Mouse (Mus musculus) MEL (cell line): ENCODE measurements around the gene Prcd. TPM values are rescaled to one million over a fixed set of nuclear protein-coding genes. Genes with fewer than 3 reads are reported as not detected.

Experiments used
- DNase-seq: peaks from one replicate; pipeline ENCODE4 v3.0.0; 2011; ENCODE audit warnings: low read depth, low spot score
- H3K27ac ChIP-seq: 2 replicates; pipeline ENCODE4 v1.5.1; 2012; ENCODE audit warnings: low read depth, mild to moderate bottlenecking, control low read depth, low read length, moderate library complexity; ENCODE audit not compliant: control insufficient read depth
- H3K27me3 ChIP-seq, 2 experiments: fragments of 150-350 bp in 1 of 2; sonication (generic) in 1 of 2; 2 replicates each; pipeline ENCODE4 v1.6.1; 2012; ENCODE audit warnings: low read length in 2 of 2, mild to moderate bottlenecking in 2 of 2, improper control_type of control experiment in 1 of 2, moderate library complexity in 1 of 2; ENCODE audit not compliant: insufficient read depth in 2 of 2, control insufficient read depth in 1 of 2
- H3K36me3 ChIP-seq, 2 experiments: 2 replicates each; pipeline ENCODE4 v1.6.1; 2012 to 2014; ENCODE audit warnings: low read length in 2 of 2, improper control_type of control experiment in 1 of 2, inconsistent platforms in 1 of 2, mild to moderate bottlenecking in 1 of 2; ENCODE audit not compliant: insufficient read depth in 2 of 2, control insufficient read depth in 1 of 2
- H3K4me1 ChIP-seq, 2 experiments: fragments of 150-350 bp in 1 of 2; sonication (generic) in 1 of 2; 2 replicates each; pipeline ENCODE4 v1.6.1; 2012; ENCODE audit warnings: low read length in 2 of 2, improper control_type of control experiment in 1 of 2, mild to moderate bottlenecking in 1 of 2; ENCODE audit not compliant: insufficient read depth in 2 of 2, control insufficient read depth in 1 of 2
- H3K4me3 ChIP-seq, 2 experiments: fragments of 150-350 bp in 1 of 2; sonication (generic) in 1 of 2; 2 replicates each; pipeline ENCODE4 v1.5.1; 2012; ENCODE audit warnings: low read depth in 2 of 2, low read length in 2 of 2, mild to moderate bottlenecking in 2 of 2, moderate library complexity in 2 of 2, control low read depth in 1 of 2, improper control_type of control experiment in 1 of 2; ENCODE audit not compliant: control insufficient read depth in 1 of 2, insufficient read depth in 1 of 2
- H3K79me2 ChIP-seq: 2 replicates; pipeline ENCODE4 v1.6.1; 2012; ENCODE audit warnings: mild to moderate bottlenecking, low read length, moderate library complexity; ENCODE audit not compliant: control insufficient read depth, poor library complexity, insufficient read depth
- H3K9ac ChIP-seq: 2 replicates; pipeline ENCODE4 v1.6.1; 2012; ENCODE audit warnings: low read depth, mild to moderate bottlenecking, control low read depth, low read length, moderate library complexity; ENCODE audit not compliant: control insufficient read depth, poor library complexity, severe bottlenecking
- H3K9me3 ChIP-seq: fragments of 150-350 bp; sonication (generic); replicated peaks from 2 replicates; pipeline ENCODE4 v1.6.1; 2012; ENCODE audit warnings: mild to moderate bottlenecking, low read length, improper control_type of control experiment, moderate library complexity; ENCODE audit not compliant: insufficient read depth
- BHLHE40 ChIP-seq: IDR thresholded peaks from 2 replicates; pipeline ENCODE4 v1.6.1; 2012; ENCODE audit warnings: low read depth, mild to moderate bottlenecking, inconsistent platforms, low read length, improper control_type of control experiment, borderline replicate concordance
- CHD1 ChIP-seq: IDR thresholded peaks from 2 replicates; pipeline ENCODE4 v1.6.1; 2012; ENCODE audit warnings: low read depth, mild to moderate bottlenecking, inconsistent platforms, low read length, improper control_type of control experiment
- CHD2 ChIP-seq: IDR thresholded peaks from 2 replicates; pipeline ENCODE4 v1.6.1; 2011; ENCODE audit warnings: low read length, improper control_type of control experiment
- ELF1 ChIP-seq: IDR thresholded peaks from 2 replicates; pipeline ENCODE4 v1.6.1; 2014; ENCODE audit warnings: low read depth, mild to moderate bottlenecking, inconsistent platforms, low read length, improper control_type of control experiment, moderate library complexity
- ETS1 ChIP-seq: IDR thresholded peaks from 2 replicates; pipeline ENCODE4 v1.6.1; 2012; ENCODE audit warnings: low read depth, mild to moderate bottlenecking, inconsistent platforms, low read length, improper control_type of control experiment, moderate library complexity
- GATA1 ChIP-seq: IDR thresholded peaks from 2 replicates; pipeline ENCODE4 v1.6.1; 2011; ENCODE audit warnings: low read depth, low read length, improper control_type of control experiment
- HCFC1 ChIP-seq: IDR thresholded peaks from 2 replicates; pipeline ENCODE4 v1.6.1; 2012; ENCODE audit warnings: low read depth, mild to moderate bottlenecking, inconsistent platforms, low read length, improper control_type of control experiment, moderate library complexity
- JUND ChIP-seq: IDR thresholded peaks from 2 replicates; pipeline ENCODE4 v1.6.1; 2011; ENCODE audit warnings: low read depth, mild to moderate bottlenecking, improper control_type of control experiment, low read length
- MAFK ChIP-seq: IDR thresholded peaks from 2 replicates; pipeline ENCODE4 v1.6.1; 2011; ENCODE audit warnings: low read depth, mild to moderate bottlenecking, low read length, improper control_type of control experiment, borderline replicate concordance
- MAZ ChIP-seq: IDR thresholded peaks from 2 replicates; pipeline ENCODE4 v1.6.1; 2012; ENCODE audit warnings: low read depth, mild to moderate bottlenecking, inconsistent platforms, low read length, improper control_type of control experiment
- MXI1 ChIP-seq: IDR thresholded peaks from 2 replicates; pipeline ENCODE4 v1.6.1; 2011; ENCODE audit warnings: mild to moderate bottlenecking, low read depth, low read length, improper control_type of control experiment
- MYB ChIP-seq: IDR thresholded peaks from 2 replicates; pipeline ENCODE4 v1.6.1; 2011; ENCODE audit warnings: mild to moderate bottlenecking, low read depth, low read length, improper control_type of control experiment
- MYC ChIP-seq: IDR thresholded peaks from 2 replicates; pipeline ENCODE4 v1.6.1; 2011; ENCODE audit warnings: low read depth, mild to moderate bottlenecking, low read length, improper control_type of control experiment, moderate library complexity
- POLR2A ChIP-seq, 2 experiments: IDR thresholded peaks; 2 replicates each; pipeline ENCODE4 v1.6.1; 2011 to 2012; ENCODE audit warnings: low read length in 2 of 2, mild to moderate bottlenecking in 2 of 2, control low read depth in 1 of 2, improper control_type of control experiment in 1 of 2, low read depth in 1 of 2, moderate library complexity in 1 of 2; ENCODE audit not compliant: control insufficient read depth in 1 of 2, insufficient read depth in 1 of 2, poor library complexity in 1 of 2
- POLR2AphosphoS2 ChIP-seq: IDR thresholded peaks from 2 replicates; pipeline ENCODE4 v1.6.1; 2011; ENCODE audit warnings: low read length, improper control_type of control experiment
- POLR2AphosphoS5 ChIP-seq: IDR thresholded peaks from 2 replicates; pipeline ENCODE4 v1.6.1; 2012; ENCODE audit warnings: low read depth, borderline replicate concordance, mild to moderate bottlenecking, inconsistent platforms, low read length, moderate library complexity, mixed read lengths
- RAD21 ChIP-seq: IDR thresholded peaks from 2 replicates; pipeline ENCODE4 v1.6.1; 2011; ENCODE audit warnings: mild to moderate bottlenecking, low read depth, low read length, improper control_type of control experiment
- SIN3A ChIP-seq: IDR thresholded peaks from 2 replicates; pipeline ENCODE4 v1.6.1; 2012; ENCODE audit warnings: low read length, improper control_type of control experiment, inconsistent platforms
- TAL1 ChIP-seq: IDR thresholded peaks from 2 replicates; pipeline ENCODE4 v1.6.1; 2012; ENCODE audit warnings: mild to moderate bottlenecking, inconsistent platforms, low read length, moderate library complexity, mixed read lengths
- TBP ChIP-seq: IDR thresholded peaks from 2 replicates; pipeline ENCODE4 v1.8.0; 2011; ENCODE audit warnings: low read depth, low read length, improper control_type of control experiment
- TCF12 ChIP-seq: IDR thresholded peaks from 2 replicates; pipeline ENCODE4 v1.6.1; 2014; ENCODE audit warnings: low read depth, mild to moderate bottlenecking, inconsistent platforms, low read length, improper control_type of control experiment, moderate library complexity
- UBTF ChIP-seq: IDR thresholded peaks from 2 replicates; pipeline ENCODE4 v1.6.1; 2012; ENCODE audit warnings: low read depth, mild to moderate bottlenecking, inconsistent platforms, low read length, improper control_type of control experiment, moderate library complexity, borderline replicate concordance; ENCODE audit not compliant: insufficient read depth
- USF1 ChIP-seq: IDR thresholded peaks from 2 replicates; pipeline ENCODE4 v1.6.1; 2014; ENCODE audit warnings: low read depth, mild to moderate bottlenecking, inconsistent platforms, low read length, improper control_type of control experiment, moderate library complexity
- USF2 ChIP-seq, 2 experiments: IDR thresholded peaks; 2 replicates each; pipeline ENCODE4 v1.6.1; 2011 to 2012; ENCODE audit warnings: improper control_type of control experiment in 2 of 2, low read length in 2 of 2, borderline replicate concordance in 1 of 2, inconsistent platforms in 1 of 2, low read depth in 1 of 2, mild to moderate bottlenecking in 1 of 2; ENCODE audit not compliant: insufficient read depth in 1 of 2
- ZC3H11A ChIP-seq: IDR thresholded peaks from 2 replicates; pipeline ENCODE4 v1.6.1; 2012; ENCODE audit warnings: low read depth, mild to moderate bottlenecking, inconsistent platforms, low read length, improper control_type of control experiment
- polyA plus RNA-seq, 2 experiments: library from polyadenylated mRNA; stranded (reverse) in 1 of 2; unstranded in 1 of 2; fragments of >175 nt in 1 of 2; fragments of >200 nt in 1 of 2; gene quantifications; 2 replicates each; pipeline versions ENCODE4 v1.2.1 to v1.2.4; 2012; ENCODE audit warnings: low replicate concordance in 2 of 2, low read depth in 1 of 2; ENCODE audit not compliant: insufficient read length in 2 of 2, insufficient read depth in 1 of 2, missing spikeins in 1 of 2
- total RNA-seq: library from RNA; depleted of rRNA; stranded (reverse); fragments of 300-350 nt; gene quantifications from 2 replicates; pipeline ENCODE4 v1.2.3, GENCODE M21; 2012

Gene Prcd
- total and polyA plus RNA-seq, 3 experiments = 44.4 to 72.2 TPM; not detected in 1

- peaks cover 5 to 38% of the 10 kb centered on the region in 2 experiments for H3K4me1 ChIP-seq
- peaks cover 0 to 10% of the 10 kb centered on the region in 2 experiments; a peak in 2 of 4 replicates for H3K36me3 ChIP-seq
- H3K27ac ChIP-seq = no peak within 1 kb of the TSS
- peaks cover 0 to 7% of the 10 kb centered on the region in 2 experiments; a peak in 1 of 4 replicates for H3K27me3 ChIP-seq
- DNase-seq = peak; percentile 65
- no peaks in the 10 kb centered on the region for H3K9me3 ChIP-seq
- TF ChIP-seq POLR2AphosphoS5 = no peak
- no peak for TF ChIP-seq CHD1
- TF ChIP-seq TAL1 = no peak
- 0 out of 2 replicates have a peak, but pooled peaks have one; percentile 17 for TF ChIP-seq SIN3A
- TF ChIP-seq JUND = no peak
- 0 out of 2 replicates have a peak, but pooled peaks have one; percentile 12 for TF ChIP-seq USF1
- TF ChIP-seq TCF12 = no peak
- no peak for TF ChIP-seq POLR2A (IDR thresholded peaks at IDR 0.05; ENCODE audit: control insufficient read depth in 1 of 2, insufficient read depth in 1 of 2, low read depth in 1 of 2, low read length in 2 of 2, poor library complexity in 1 of 2)
- TF ChIP-seq MYB = no peak
- TF ChIP-seq MAZ = no peak; the same call in 1 of the 2 replicates
- H3K79me2 ChIP-seq = no peaks in the 10 kb centered on the region; the same call in 1 of the 2 replicates
- H3K4me3 ChIP-seq = peak within 1 kb of the TSS; percentile 56 to 57
- peak within 1 kb of the TSS; percentile 57 for H3K9ac ChIP-seq
These were observed 1.0 kb downstream of the Prcd start, which contains the start of gene Cygb for GRCm38 (mm10) chr11:116654255-116654821. Gene Cygb, minus strand, starts transcription at chr11:116654313.

DNA sequence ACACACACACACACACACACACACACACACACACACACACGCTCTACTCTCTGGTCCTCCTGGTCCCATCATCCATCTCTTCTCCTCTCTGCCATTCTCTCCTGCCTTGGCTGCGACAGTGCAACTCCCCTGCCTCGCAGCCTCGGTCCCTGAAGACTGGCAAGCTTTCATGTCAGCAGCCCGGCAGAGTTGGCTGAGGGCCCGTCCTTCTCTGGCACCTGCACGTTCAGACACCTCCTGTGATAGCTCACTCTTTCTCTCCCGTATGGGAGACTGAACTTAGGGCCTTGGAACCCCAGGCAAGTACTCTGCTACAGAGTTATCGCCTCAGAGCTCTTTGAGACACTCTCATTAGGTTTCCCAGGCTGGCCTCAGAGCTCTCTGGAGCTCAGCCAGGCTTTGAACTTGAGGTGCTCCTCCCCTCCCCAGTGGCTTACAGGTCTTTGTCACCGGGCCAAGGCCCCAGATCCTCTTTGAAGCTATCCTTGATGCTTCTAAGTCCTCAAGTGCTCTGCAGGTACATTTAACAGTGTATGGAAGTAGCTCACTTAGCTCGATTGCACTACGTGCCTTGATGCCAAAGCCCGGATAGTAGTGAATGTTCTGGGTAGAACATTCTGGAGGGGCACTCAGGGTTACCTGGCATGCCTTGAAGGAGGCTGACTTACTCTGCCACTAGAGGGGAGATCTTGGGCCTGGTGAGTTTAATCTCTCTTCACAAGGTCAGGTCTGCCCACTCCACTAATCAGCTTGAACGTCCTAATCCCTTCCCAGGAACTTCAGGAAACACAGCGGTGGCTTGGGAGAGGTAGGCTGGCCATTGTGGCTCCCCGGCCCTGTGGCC, 3.2 kb downstream of the Prcd start:
- Histone ChIP-seq H3K27ac (peak overlapping the region; percentile 94), H3K4me3 (peak overlapping the region; percentile 49 to 54), H3K36me3 (peaks cover 0 to 19% of the 10 kb centered on the region in 2 experiments; a peak in 2 of 4 replicates), H3K79me2 (no peaks in the 10 kb centered on the region; the same call in 1 of the 2 replicates), H3K9me3 (no peaks in the 10 kb centered on the region), H3K27me3 (peaks cover 0 to 7% of the 10 kb centered on the region in 2 experiments; a peak in 1 of 4 replicates), H3K4me1 (peaks cover 11 to 55% of the 10 kb centered on the region in 2 experiments), H3K9ac (peak overlapping the region; percentile 76)
- DNase-seq = peak; percentile 97
- TF ChIP-seq MXI1 = peak; percentile 60
- TF ChIP-seq UBTF = peak; percentile 65; the same call in 1 of the 2 replicates
- TF ChIP-seq CHD2 = no peak
- 0 out of 2 replicates have a peak, but pooled peaks have one; percentile 7 for TF ChIP-seq TCF12
- TF ChIP-seq GATA1 = no peak
- peak; percentile 69; the same call in 1 of the 2 replicates for TF ChIP-seq MYC
- no peak for TF ChIP-seq ELF1
- TF ChIP-seq POLR2AphosphoS5 = 0 out of 2 replicates have a peak, but pooled peaks have one; percentile 10
- TF ChIP-seq USF1 = peak; percentile 31; the same call in 1 of the 2 replicates
- peak; percentile 41 for TF ChIP-seq BHLHE40
- peak; percentile 68 for TF ChIP-seq TBP
- TF ChIP-seq SIN3A = 0 out of 2 replicates have a peak, but pooled peaks have one; percentile 8
- TF ChIP-seq MAZ = 0 out of 2 replicates have a peak, but pooled peaks have one; percentile 9
- no peak for TF ChIP-seq RAD21
- TF ChIP-seq POLR2AphosphoS2 = no peak
- TF ChIP-seq USF2 (IDR thresholded peaks at IDR 0.05; ENCODE audit: borderline replicate concordance in 1 of 2, insufficient read depth in 1 of 2, low read depth in 1 of 2, low read length in 2 of 2) = no peak
- no peak for TF ChIP-seq MYB
- 0 out of 2 replicates have a peak, but pooled peaks have one; percentile 3 for TF ChIP-seq HCFC1
- TF ChIP-seq CHD1 = 0 out of 2 replicates have a peak, but pooled peaks have one; percentile 86
- peak; percentile 62; the same call in 1 of the 2 replicates for TF ChIP-seq ETS1
- peak; percentile 50 to 55; a peak in 3 of 4 replicates for TF ChIP-seq POLR2A (IDR thresholded peaks at IDR 0.05; ENCODE audit: control insufficient read depth in 1 of 2, insufficient read depth in 1 of 2, low read depth in 1 of 2, low read length in 2 of 2, poor library complexity in 1 of 2)
- no peak for TF ChIP-seq MAFK
- no peak for TF ChIP-seq ZC3H11A
